Mouse (Mus musculus) olfactory bulb, adult 2 months (tissue): ENCODE results near the gene Spns2.

Source experiments
- CTCF ChIP-seq: fragments of 200-500 bp; IDR thresholded peaks from 2 replicates; pipeline ENCODE4 v1.5.1; 2012; ENCODE audit warnings: low read depth, mild to moderate bottlenecking, low read length, moderate library complexity; ENCODE audit not compliant: insufficient read depth
- POLR2A ChIP-seq: fragments of 200-500 bp; IDR thresholded peaks from 2 replicates; pipeline ENCODE4 v1.6.1; 2012; ENCODE audit warnings: mild to moderate bottlenecking, low read depth, low read length, moderate library complexity; ENCODE audit not compliant: insufficient read depth

- TF ChIP-seq CTCF: no peak
- no peak for TF ChIP-seq POLR2A
These were observed 45.8 kb upstream of the Spns2 start for GRCm38 (mm10) chr11:72535519-72535918.
